Mouse (Mus musculus) embryonic facial prominence, embryonic 14.5 days (tissue): ENCODE results near the gene Znrf1. TPM values are rescaled to one million over a fixed set of nuclear protein-coding genes. Genes with fewer than 3 reads are reported as not detected.
A peak's percentile ranks its signal among the peaks of the same experiment; 100 is the strongest.

Source experiments
- ATAC-seq: fragments of 200-750 bp; cut with Nextera tagmentation; 2 replicates; pipeline ENCODE4 v1.8.0; 2017; ENCODE audit warnings: low read depth, moderate number of reproducible peaks, moderate TSS enrichment
- DNase-seq: peaks from one replicate; pipeline ENCODE4 v3.0.0-alpha.2; 2015; ENCODE audit warnings: low spot score
- H3K27ac ChIP-seq: fragments of 300-500 bp; sonication (generic); replicated peaks from 2 replicates; pipeline ENCODE4 v1.5.1; 2014; ENCODE audit warnings: low read depth, mild to moderate bottlenecking, low read length, moderate library complexity
- H3K27me3 ChIP-seq: fragments of 300-500 bp; sonication (generic); replicated peaks from 2 replicates; pipeline ENCODE4 v1.6.1; 2014; ENCODE audit warnings: low read length; ENCODE audit not compliant: control insufficient read depth, insufficient read depth
- H3K36me3 ChIP-seq: fragments of 300-500 bp; sonication (generic); 2 replicates; pipeline ENCODE4 v1.6.1; 2014; ENCODE audit warnings: low read length, mixed read lengths; ENCODE audit not compliant: control insufficient read depth, insufficient read depth
- H3K4me1 ChIP-seq: fragments of 300-500 bp; sonication (generic); 2 replicates; pipeline ENCODE4 v1.6.1; 2014; ENCODE audit warnings: antibody characterized with exemption, low read length; ENCODE audit not compliant: control insufficient read depth, insufficient read depth
- H3K4me2 ChIP-seq: fragments of 300-500 bp; sonication (generic); 2 replicates; pipeline ENCODE4 v1.6.1; 2014; ENCODE audit warnings: low read depth, mild to moderate bottlenecking, low read length, moderate library complexity, mixed read lengths
- H3K4me3 ChIP-seq: fragments of 300-500 bp; sonication (generic); 2 replicates; pipeline ENCODE4 v1.5.1; 2014; ENCODE audit warnings: low read depth, mild to moderate bottlenecking, low read length
- H3K9ac ChIP-seq: fragments of 300-500 bp; sonication (generic); 2 replicates; pipeline ENCODE4 v1.6.1; 2014; ENCODE audit warnings: low read depth, mild to moderate bottlenecking, low read length, moderate library complexity, mixed read lengths
- H3K9me3 ChIP-seq: fragments of 300-500 bp; sonication (generic); 2 replicates; pipeline ENCODE4 v1.6.1; 2016; ENCODE audit warnings: low read length; ENCODE audit not compliant: control insufficient read depth
- WGBS: fragments of 180-500 bp; shearing (Covaris S2); extraction: QIAGEN DNeasy Blood & Tissue Kit; methylation state at CpG from one replicate; pipeline ENCODE4 v1.1.7; 2014; 5-methylcytosine and 5-hydroxymethylcytosine counted together
- polyA plus RNA-seq: library from polyadenylated mRNA; unstranded; fragments of >200 nt; fragmentation: Nextera tagmentation; extraction: Ambion mirVana; gene quantifications from 2 replicates; pipeline ENCODE4 v1.2.1, GENCODE M21; 2014

Znrf1 gene
- polyA plus RNA-seq, 1 experiment from 2014 or later, result 35.6 TPM

DNA sequence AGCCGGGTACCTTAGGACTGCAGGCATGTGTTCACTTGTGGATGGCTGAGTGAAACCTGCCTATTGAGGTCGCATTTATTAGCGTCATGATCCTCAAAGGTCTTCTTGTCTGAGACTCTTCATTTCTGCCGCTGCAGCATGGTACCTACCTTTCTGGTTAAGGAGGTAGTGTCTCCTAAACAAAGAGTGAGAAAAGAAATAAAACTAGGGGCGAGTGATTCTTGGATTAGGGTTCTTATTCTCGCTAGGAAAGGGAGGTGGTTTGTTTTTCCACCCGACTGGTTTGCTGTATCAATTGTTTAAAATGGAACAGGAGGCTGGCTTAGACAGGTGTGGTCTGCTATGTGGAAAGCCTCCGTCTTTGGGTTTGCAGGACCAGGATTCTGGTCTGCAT lies 1.9 kb downstream of the Znrf1 start:
- Histone ChIP-seq H3K4me1 (peaks cover 28% of the 10 kb centered on the region), H3K36me3 (peaks cover 5% of the 10 kb centered on the region; the same call in 1 of the 2 replicates), H3K27ac (peak overlapping the region; percentile 94; the same call in 1 of the 2 replicates), H3K4me2 (peak overlapping the region; percentile 71), H3K9ac (peak overlapping the region; percentile 96), H3K4me3 (peak overlapping the region; percentile 93), H3K27me3 (no peaks in the 10 kb centered on the region), H3K9me3 (no peaks in the 10 kb centered on the region)
- DNase-seq (no peak), ATAC-seq (no peak)
- 4% methylated on average over 8 of the region's 8 CpGs for whole genome bisulfite sequencing

DNA sequence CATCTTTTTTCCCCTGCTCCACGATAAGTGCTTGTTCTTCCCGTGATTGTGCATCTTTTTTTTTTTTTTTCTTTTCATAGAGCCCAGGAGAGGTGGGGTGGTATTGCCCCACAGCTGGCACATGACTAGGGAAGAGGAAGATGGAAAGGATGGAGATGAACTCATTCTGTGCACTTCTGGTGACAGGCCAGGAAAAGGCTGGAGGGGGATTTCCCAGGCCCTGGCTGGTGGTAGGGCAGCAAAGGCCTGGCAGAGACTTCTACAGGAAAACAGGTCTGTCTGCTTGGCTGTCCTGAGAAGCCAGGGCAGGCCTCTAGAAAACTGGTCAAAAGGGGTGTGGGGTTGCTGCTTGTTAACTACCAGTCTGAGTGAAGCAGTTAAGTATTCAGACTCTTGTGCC lies 2.3 kb downstream of the Znrf1 start:
- no peaks in the 10 kb centered on the region for H3K9me3 ChIP-seq
- peak overlapping the region; percentile 71 for H3K4me2 ChIP-seq
- H3K4me3 ChIP-seq, result peak overlapping the region; percentile 93
- H3K27ac ChIP-seq, result no peak overlapping the region
- peaks cover 5% of the 10 kb centered on the region; the same call in 1 of the 2 replicates for H3K36me3 ChIP-seq
- peaks cover 28% of the 10 kb centered on the region for H3K4me1 ChIP-seq
- peak overlapping the region; percentile 96 for H3K9ac ChIP-seq
- no peaks in the 10 kb centered on the region for H3K27me3 ChIP-seq
- WGBS, result 4% methylated on average over 2 of the region's 2 CpGs
- no peak for ATAC-seq
- no peak for DNase-seq

DNA sequence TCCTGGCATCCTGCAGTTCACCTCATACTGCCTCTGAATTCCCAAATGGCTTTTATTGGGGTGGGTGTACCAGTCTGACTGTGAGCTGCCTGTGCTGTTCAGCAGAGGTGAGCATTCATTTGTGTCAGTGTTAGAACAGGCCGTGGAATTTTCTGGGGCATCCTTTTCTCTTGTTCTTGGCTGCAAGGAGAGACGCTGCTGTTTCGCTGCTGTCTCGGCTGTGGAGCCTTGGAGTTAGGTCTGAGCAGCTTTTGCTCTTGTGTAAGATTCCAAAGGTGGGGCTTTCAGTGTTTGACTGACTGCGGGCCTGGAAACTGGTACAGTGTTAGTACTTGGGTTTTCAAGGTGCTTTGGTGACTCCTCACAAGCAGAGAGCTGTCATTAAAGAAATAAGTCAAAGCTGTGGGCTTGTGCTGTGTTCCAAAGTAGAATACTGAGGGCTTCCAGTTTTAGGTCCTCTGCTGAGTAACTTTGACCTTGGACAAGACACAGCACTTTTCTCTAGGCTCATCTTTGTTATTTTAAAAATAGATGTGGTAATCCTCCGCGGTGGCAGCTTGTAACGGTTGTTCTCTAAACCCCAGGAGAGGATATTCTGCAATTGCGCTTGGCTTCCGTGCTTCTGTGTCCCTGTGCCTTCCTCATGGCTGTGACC lies 3.7 kb downstream of the Znrf1 start:
- peak overlapping the region; percentile 71 for H3K4me2 ChIP-seq
- DNase-seq, result no peak
- peaks cover 28% of the 10 kb centered on the region for H3K4me1 ChIP-seq
- H3K27ac ChIP-seq, result no peak overlapping the region
- H3K4me3 ChIP-seq, result peak overlapping the region; percentile 14
- peak overlapping the region; percentile 28; the same call in 1 of the 2 replicates for H3K9ac ChIP-seq
- WGBS, result 52% methylated on average over 10 of the region's 10 CpGs
- H3K9me3 ChIP-seq, result no peaks in the 10 kb centered on the region
- H3K27me3 ChIP-seq, result no peaks in the 10 kb centered on the region
- no peak for ATAC-seq
- peaks cover 10% of the 10 kb centered on the region for H3K36me3 ChIP-seq

DNA sequence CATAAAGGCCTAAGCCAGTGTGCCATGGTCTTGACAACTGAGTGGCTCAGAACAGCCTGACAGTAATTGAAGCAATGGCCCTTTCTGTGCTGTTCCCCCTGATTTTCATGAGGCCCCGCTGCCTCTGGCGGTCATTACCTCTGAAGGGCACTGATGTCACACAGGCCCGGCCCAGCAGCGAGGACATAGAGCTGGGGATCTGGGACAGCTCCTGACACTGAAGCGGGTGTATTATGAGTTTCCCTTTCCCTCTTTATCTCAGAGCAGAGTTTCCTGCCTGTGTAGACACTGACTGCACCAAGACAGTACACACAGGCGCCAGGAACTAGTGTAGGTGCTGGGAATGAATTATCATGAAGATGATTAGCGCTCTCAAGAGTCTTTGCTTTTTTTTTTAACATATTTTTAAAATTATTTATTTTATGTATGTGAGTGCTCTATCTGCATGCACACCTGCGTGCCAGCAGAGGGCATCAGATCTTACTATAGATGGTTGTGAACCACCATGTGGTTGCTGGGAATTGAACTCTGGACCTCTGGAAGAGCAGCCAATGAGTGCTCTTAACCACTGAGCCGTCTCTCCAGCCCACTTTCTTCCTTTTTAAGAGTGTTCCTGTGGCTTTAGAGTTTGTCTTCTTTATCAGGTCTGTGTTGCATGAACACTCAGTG lies 7.9 kb downstream of the Znrf1 start:
- peaks cover 18% of the 10 kb centered on the region for H3K4me1 ChIP-seq
- DNase-seq (no peak), ATAC-seq (no peak)
- no peak overlapping the region for H3K4me2 ChIP-seq
- no peak overlapping the region for H3K4me3 ChIP-seq
- peaks cover 12% of the 10 kb centered on the region for H3K36me3 ChIP-seq
- H3K9ac ChIP-seq, result no peak overlapping the region
- H3K9me3 ChIP-seq, result no peaks in the 10 kb centered on the region
- no peaks in the 10 kb centered on the region for H3K27me3 ChIP-seq
- 91% methylated on average over 9 of the region's 9 CpGs for WGBS
- H3K27ac ChIP-seq, result no peak overlapping the region

DNA sequence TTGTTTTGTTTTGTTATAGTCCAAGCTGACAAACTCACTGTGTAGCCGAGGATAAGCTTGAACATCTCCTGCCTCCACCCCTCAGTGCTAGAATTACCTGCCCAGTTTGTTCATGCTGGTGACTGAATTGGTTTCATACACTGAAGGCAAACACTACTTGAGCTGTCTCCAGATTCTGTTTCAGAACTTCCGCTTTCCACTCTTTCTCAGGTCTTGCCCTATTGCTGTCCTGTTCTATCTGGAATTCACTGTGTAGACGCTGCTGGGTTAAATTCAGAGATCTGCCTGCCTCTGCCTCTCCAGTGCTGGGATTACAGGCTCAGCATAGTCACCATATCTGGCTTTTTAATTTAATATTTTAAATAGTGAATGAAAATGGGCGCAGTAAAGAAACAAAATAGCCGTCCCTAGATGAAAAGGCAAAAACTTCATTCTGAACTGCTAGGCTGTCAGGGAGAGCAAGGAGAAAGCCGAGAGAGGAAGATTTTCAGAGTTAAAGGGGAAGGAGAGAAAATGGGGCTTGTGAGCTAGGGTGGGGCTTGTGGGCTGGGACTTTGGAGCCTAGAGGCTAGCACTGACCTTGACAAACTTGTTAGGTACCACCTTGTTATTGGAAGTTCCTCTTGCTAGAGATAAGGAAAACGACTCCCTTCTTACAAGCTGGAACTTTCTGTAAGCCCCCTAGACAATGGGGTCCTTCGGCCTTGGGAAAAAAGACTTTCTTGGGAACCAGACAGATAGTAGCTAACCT lies 9.7 kb downstream of the Znrf1 start:
- Histone ChIP-seq H3K4me3 (no peak overlapping the region), H3K27me3 (no peaks in the 10 kb centered on the region), H3K36me3 (peaks cover 12% of the 10 kb centered on the region), H3K9ac (no peak overlapping the region), H3K27ac (no peak overlapping the region), H3K9me3 (no peaks in the 10 kb centered on the region), H3K4me2 (no peak overlapping the region), H3K4me1 (0 out of 2 replicates have a peak, but pooled peaks cover 6% of the 10 kb centered on the region)
- no peak for ATAC-seq
- no peak for DNase-seq
- WGBS, result 84% methylated on average over 8 of the region's 8 CpGs

DNA sequence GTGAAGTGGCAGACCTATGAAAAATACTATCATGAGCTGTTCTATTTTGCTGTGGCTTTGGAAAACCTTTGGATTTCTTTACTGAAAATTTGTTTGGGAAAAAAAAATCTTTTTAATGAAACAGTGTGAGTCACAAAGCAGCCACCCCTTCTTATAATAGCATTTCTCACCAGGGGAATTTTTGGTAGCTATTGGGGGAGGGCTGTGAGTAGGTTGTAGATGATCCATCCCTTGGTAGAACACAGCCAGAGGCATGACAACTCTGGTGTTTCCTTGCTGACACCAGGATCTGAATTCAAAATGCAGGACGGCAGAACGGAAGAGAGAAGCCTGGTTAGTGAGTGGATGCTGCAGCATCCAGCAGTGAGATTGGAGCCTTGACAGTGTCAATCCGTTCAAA lies 11.2 kb downstream of the Znrf1 start:
- peaks cover 7% of the 10 kb centered on the region; the same call in 1 of the 2 replicates for H3K36me3 ChIP-seq
- H3K4me1 ChIP-seq, result peaks cover 5% of the 10 kb centered on the region; the same call in 1 of the 2 replicates
- ATAC-seq, result no peak
- no peak overlapping the region for H3K9ac ChIP-seq
- H3K27ac ChIP-seq, result no peak overlapping the region
- H3K9me3 ChIP-seq, result no peaks in the 10 kb centered on the region
- no peak overlapping the region for H3K4me2 ChIP-seq
- DNase-seq, result no peak
- no peak overlapping the region for H3K4me3 ChIP-seq
- 88% methylated on average over 3 of the region's 3 CpGs for WGBS
- H3K27me3 ChIP-seq, result no peaks in the 10 kb centered on the region

DNA sequence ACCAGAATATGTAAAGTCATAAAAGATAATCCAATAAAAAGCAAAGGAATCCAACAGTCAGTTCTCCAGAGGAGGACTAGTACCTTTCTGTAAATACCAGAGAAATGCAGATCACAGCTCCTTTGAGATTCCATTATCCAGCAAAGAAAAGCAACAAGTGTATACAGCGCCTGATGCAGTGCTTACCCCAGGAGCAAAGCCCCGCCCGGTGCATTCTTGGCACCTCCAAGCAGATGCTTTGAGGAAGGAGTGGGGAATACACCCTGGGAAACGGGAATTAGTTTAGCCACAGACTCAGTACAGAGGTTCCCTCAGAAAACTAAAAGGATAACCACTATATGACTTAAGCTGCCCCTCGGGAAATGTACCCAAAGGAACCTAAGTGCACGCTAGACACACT lies 12.3 kb downstream of the Znrf1 start:
- H3K27me3 ChIP-seq, result no peaks in the 10 kb centered on the region
- 87% methylated on average over 6 of the region's 6 CpGs for WGBS
- peak; percentile 69; the same call in 1 of the 2 replicates for ATAC-seq
- H3K4me1 ChIP-seq, result peaks cover 7% of the 10 kb centered on the region; the same call in 1 of the 2 replicates
- H3K36me3 ChIP-seq, result peaks cover 7% of the 10 kb centered on the region; the same call in 1 of the 2 replicates
- no peak overlapping the region for H3K9ac ChIP-seq
- DNase-seq, result peak; percentile 24
- H3K27ac ChIP-seq, result no peak overlapping the region
- no peaks in the 10 kb centered on the region for H3K9me3 ChIP-seq
- no peak overlapping the region for H3K4me3 ChIP-seq
- H3K4me2 ChIP-seq, result no peak overlapping the region

DNA sequence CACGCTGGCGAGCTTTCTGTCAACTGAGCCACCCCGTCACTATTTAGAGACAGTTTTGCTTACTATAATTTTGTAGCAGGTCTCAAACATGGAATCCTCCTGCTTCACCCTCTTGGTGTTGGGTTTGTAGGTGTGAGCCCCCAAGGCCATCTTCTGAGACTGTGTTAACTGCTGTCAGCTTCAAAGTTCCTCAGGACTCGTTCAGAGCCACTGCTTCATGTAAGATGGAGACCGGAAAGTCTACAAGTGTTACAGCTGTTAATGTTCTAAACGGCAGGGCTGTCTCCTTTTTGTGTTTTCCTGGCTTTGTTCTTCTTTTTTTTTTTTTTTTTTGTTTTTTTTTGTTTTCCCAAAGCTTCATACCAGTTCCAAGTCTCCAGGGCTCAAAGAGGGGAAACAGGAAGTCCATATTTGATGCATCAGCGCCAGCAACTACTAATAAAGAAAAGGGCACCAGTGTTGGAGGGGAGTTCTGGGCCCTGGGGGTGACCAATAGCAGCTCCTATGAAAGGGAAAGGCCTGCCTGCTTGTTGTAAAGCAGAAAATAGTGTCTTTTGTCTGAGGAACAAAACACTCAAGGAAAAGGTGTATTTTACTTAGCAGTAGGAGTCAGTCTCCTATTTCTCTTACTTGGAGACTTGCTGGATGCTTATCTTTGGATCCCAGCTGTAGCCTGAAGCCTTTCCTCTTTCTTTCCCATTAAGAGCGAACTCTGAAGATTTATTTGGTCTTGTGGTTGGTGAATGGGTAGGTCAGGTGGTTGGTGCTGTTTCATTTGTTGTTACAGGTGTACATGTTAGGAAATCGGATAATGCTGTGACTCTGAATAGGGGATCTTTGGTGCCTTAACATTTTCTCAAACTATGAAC lies 14.3 kb downstream of the Znrf1 start:
- 68% methylated on average over 9 of the region's 9 CpGs for WGBS
- ATAC-seq, result no peak
- peaks cover 3% of the 10 kb centered on the region; the same call in 1 of the 2 replicates for H3K36me3 ChIP-seq
- H3K4me3 ChIP-seq, result no peak overlapping the region
- no peaks in the 10 kb centered on the region for H3K27me3 ChIP-seq
- peak; percentile 41 for DNase-seq
- H3K27ac ChIP-seq, result peak overlapping the region; percentile 62; the same call in 1 of the 2 replicates
- no peak overlapping the region for H3K4me2 ChIP-seq
- H3K4me1 ChIP-seq, result peaks cover 10% of the 10 kb centered on the region; the same call in 1 of the 2 replicates
- H3K9ac ChIP-seq, result no peak overlapping the region
- no peaks in the 10 kb centered on the region for H3K9me3 ChIP-seq
